Mouse (Mus musculus) liver, postnatal 0 days (tissue): ENCODE results near the gene Slc23a3.

Experiments used
- CTCF ChIP-seq: sonication (generic); IDR thresholded peaks from 2 replicates; pipeline ENCODE4 v1.5.1; 2016; ENCODE audit warnings: antibody characterized with exemption, low read depth
- EP300 ChIP-seq: IDR thresholded peaks from 2 replicates; pipeline ENCODE4 v1.6.1; 2016; ENCODE audit warnings: antibody characterized with exemption, low read depth, mild to moderate bottlenecking

- TF ChIP-seq CTCF (no peak), EP300 (no peak)
Observed at GRCm38 (mm10) chr1:75128641-75129040, 5.0 kb downstream of the Slc23a3 start.
